13 mouse cellular contexts compared by ENCODE assay signal in genomic region chr14:99894062-99894461, GRCm38 (mm10).
A peak's percentile ranks its signal among the peaks of the same experiment; 100 is the strongest.
DNase-seq lines count a peak whose midpoint lies in the region; ATAC-seq lines count a peak whose summit lies in the region.
"Had no signal": no experiment of that assay in that cellular context is flagged by ENCODE, and none has a peak within 500 bp of the region (broad histone marks: within the 10 kb centered on the region; RNA-seq: fewer than 3 reads in every experiment).

No protein-coding gene starts in this region.

- no peak overlapping the region for H3K4me3 ChIP-seq in forebrain, embryonic 10.5 days
- H3K4me3 ChIP-seq: erythroblast, embryonic 14.5 days; hindbrain, embryonic 15.5 days; limb, embryonic 13.5 days; liver, embryonic 15.5 days; neural tube, embryonic 15.5 days had no signal

- H3K36me3 ChIP-seq in forebrain, embryonic 10.5 days (replicated peaks) = no peaks in the 10 kb centered on the region
- H3K36me3 ChIP-seq: hindbrain, embryonic 15.5 days; liver, embryonic 15.5 days had no signal

- H3K27me3 ChIP-seq in forebrain, embryonic 10.5 days (ENCODE audit: poor library complexity, severe bottlenecking) = no peaks in the 10 kb centered on the region
- H3K27me3 ChIP-seq: hindbrain, embryonic 15.5 days; limb, embryonic 13.5 days; liver, embryonic 15.5 days; neural tube, embryonic 15.5 days had no signal

- H3K4me1 ChIP-seq in forebrain, embryonic 10.5 days = no peaks in the 10 kb centered on the region
- H3K4me1 ChIP-seq: hindbrain, embryonic 15.5 days; liver, embryonic 15.5 days; neural tube, embryonic 15.5 days had no signal

- H3K9me3 ChIP-seq in forebrain, embryonic 10.5 days = no peaks in the 10 kb centered on the region
- H3K9me3 ChIP-seq: hindbrain, embryonic 15.5 days; limb, embryonic 13.5 days; liver, embryonic 15.5 days; neural tube, embryonic 15.5 days had no signal

- peak; percentile 48 for ATAC-seq in frontal cortex, adult (ENCODE audit: low TSS enrichment)

- 81% methylated on average over 14 of the region's 14 CpGs for whole genome bisulfite sequencing in forebrain, embryonic 10.5 days

- no peak overlapping the region for H3K27ac ChIP-seq in forebrain, embryonic 10.5 days
- H3K27ac ChIP-seq: hindbrain, embryonic 15.5 days; limb, embryonic 13.5 days; liver, embryonic 15.5 days; neural tube, embryonic 15.5 days had no signal

- peak; percentile 10 to 29 for DNase-seq in kidney, postnatal 4 days
- no peak for DNase-seq in kidney, postnatal 36 days
- peak; percentile 23 to 53 for DNase-seq in left cerebral cortex, adult 8-10 months (ENCODE audit: low spot score in 2 of 2)
- peak; percentile 36 for DNase-seq in right cerebral cortex, postnatal 25 days
- no peak for DNase-seq in forebrain, embryonic 10.5 days (ENCODE audit: extremely low spot score, low spot score)
- DNase-seq in Muller cell, postnatal 12 days (ENCODE audit: inconsistent ontology term) = no peak
- no peak for DNase-seq in urinary bladder, adult 18-20 months (ENCODE audit: low spot score in 2 of 2)

Comparison
In these comparisons a context has a peak if more than half of its experiments do, and no peak if none do; other contexts are left out.
1. DNase-seq: peak in kidney, postnatal 4 days (2 of 2), left cerebral cortex, adult 8-10 months (2 of 2) and right cerebral cortex, postnatal 25 days (single experiment); none in kidney, postnatal 36 days (0 of 2), forebrain, embryonic 10.5 days (single experiment), Muller cell, postnatal 12 days (single experiment) and urinary bladder, adult 18-20 months (0 of 2).